Mouse (Mus musculus) stomach, embryonic 14.5 days (tissue): ENCODE results near the gene Kcnip2. TPM values are rescaled to one million over a fixed set of nuclear protein-coding genes. Genes with fewer than 3 reads are reported as not detected.
A peak's percentile ranks its signal among the peaks of the same experiment; 100 is the strongest.

Experiments
- ATAC-seq: fragments of 200-750 bp; cut with Nextera tagmentation; 2 replicates; pipeline ENCODE4 v1.8.0; 2017; ENCODE audit warnings: low read depth, moderate TSS enrichment; ENCODE audit not compliant: insufficient number of reproducible peaks, insufficient read depth, low FRiP score
- H3K27ac ChIP-seq: fragments of 300-500 bp; sonication (generic); 2 replicates; pipeline ENCODE4 v1.5.1; 2014; ENCODE audit warnings: mild to moderate bottlenecking, low read length, moderate library complexity, mixed read lengths
- H3K27me3 ChIP-seq: fragments of 300-500 bp; sonication (generic); 2 replicates; pipeline ENCODE4 v1.6.1; 2014; ENCODE audit warnings: low read length, control low read depth, mixed read lengths; ENCODE audit not compliant: control insufficient read depth, insufficient read depth
- H3K36me3 ChIP-seq: fragments of 300-500 bp; sonication (generic); 2 replicates; pipeline ENCODE4 v1.6.1; 2014; ENCODE audit warnings: mild to moderate bottlenecking, control low read depth, low read length, moderate library complexity, mixed read lengths; ENCODE audit not compliant: control insufficient read depth, insufficient read depth
- H3K4me1 ChIP-seq: fragments of 300-500 bp; sonication (generic); 2 replicates; pipeline ENCODE4 v1.6.1; 2014; ENCODE audit warnings: low read length, control low read depth, mixed read lengths; ENCODE audit not compliant: control insufficient read depth, insufficient read depth
- H3K4me2 ChIP-seq: fragments of 300-500 bp; sonication (generic); replicated peaks from 2 replicates; pipeline ENCODE4 v1.6.1; 2014; ENCODE audit warnings: low read depth, low read length, control low read depth
- H3K4me3 ChIP-seq: fragments of 300-500 bp; sonication (generic); 2 replicates; pipeline ENCODE4 v1.5.1; 2014; ENCODE audit warnings: low read depth, low read length, control low read depth
- H3K9ac ChIP-seq: fragments of 300-500 bp; sonication (generic); replicated peaks from 2 replicates; pipeline ENCODE4 v1.6.1; 2014; ENCODE audit warnings: low read depth, mild to moderate bottlenecking, control low read depth, low read length, moderate library complexity, mixed read lengths
- H3K9me3 ChIP-seq: fragments of 300-500 bp; sonication (generic); 2 replicates; pipeline ENCODE4 v1.6.1; 2016; ENCODE audit warnings: low read depth, low read length, control low read depth; ENCODE audit not compliant: control insufficient read depth
- WGBS: fragments of 180-500 bp; shearing (Covaris S2); extraction: QIAGEN DNeasy Blood & Tissue Kit; methylation state at CpG from one replicate; pipeline ENCODE4 v1.1.7; 2014; 5-methylcytosine and 5-hydroxymethylcytosine counted together
- polyA plus RNA-seq: library from polyadenylated mRNA; unstranded; fragments of >200 nt; fragmentation: Nextera tagmentation; extraction: Ambion mirVana; gene quantifications from 2 replicates; pipeline ENCODE4 v1.2.1, GENCODE M21; 2014

Kcnip2 gene
- polyA plus RNA-seq, 1 experiment from 2014 or later = 1.8 TPM

DNA sequence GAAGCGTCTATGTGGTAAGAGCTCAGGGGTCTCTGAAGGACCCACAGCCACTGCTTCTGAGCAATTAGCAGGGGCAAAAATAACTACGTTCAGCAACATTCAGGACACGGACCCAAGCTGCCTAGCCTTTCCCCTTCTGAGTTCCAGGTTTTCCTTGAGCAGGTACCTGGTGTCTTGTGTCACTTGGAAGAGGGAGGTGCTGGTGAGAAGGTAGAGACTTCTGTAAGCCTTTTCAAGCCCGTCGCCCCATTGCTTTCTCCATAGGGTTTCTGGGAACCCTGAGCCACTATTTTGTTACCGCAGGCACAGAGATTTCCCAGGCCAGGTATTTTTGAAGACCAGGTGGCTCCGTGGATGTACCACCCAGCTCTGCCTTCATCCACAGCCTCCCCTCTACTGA lies 72.2 kb downstream of the Kcnip2 start:
- peaks cover 21% of the 10 kb centered on the region for H3K4me1 ChIP-seq
- no peaks in the 10 kb centered on the region for H3K9me3 ChIP-seq
- H3K9ac ChIP-seq = no peak overlapping the region
- H3K4me3 ChIP-seq = no peak overlapping the region
- 24% methylated on average over 7 of the region's 7 CpGs for WGBS
- H3K27me3 ChIP-seq = peaks cover 62% of the 10 kb centered on the region
- no peak overlapping the region for H3K4me2 ChIP-seq
- H3K27ac ChIP-seq = no peak overlapping the region
- H3K36me3 ChIP-seq = no peaks in the 10 kb centered on the region; the same call in 1 of the 2 replicates
- no peak for ATAC-seq

DNA sequence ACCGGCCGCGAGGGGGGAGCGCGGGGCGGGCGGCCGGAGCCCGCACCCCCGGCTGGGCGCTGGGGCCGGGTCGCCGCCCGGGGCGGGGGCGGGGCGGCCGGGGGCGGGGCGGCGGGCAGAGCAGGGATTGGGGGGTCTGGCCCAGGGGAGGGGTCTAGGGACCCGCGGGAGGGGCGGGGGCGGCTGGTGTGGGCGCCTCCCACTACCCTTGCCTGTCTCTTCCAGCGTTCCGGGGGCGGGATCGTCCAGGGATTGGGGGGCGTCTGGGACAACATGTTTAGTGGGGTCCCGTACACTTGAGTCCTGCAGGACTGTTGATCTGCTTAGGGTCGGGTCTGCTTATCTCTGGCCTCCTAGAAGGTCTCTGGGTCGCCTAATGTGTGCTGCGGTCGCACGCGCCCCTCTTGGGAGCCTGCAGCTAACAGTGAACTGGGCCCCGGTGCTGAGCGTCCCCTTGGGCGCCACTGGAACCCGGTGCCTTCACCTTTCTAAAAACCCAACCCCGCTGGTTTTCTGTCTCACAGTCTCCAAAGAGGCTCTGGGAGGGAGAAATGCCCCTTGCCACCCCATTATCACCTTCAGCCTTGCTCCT lies 72.8 kb downstream of the Kcnip2 start:
- Histone ChIP-seq H3K27ac (no peak overlapping the region), H3K9ac (no peak overlapping the region), H3K4me3 (peak overlapping the region; percentile 37), H3K36me3 (no peaks in the 10 kb centered on the region; the same call in 1 of the 2 replicates), H3K27me3 (peaks cover 67% of the 10 kb centered on the region), H3K4me1 (peaks cover 16% of the 10 kb centered on the region), H3K4me2 (peak overlapping the region; percentile 85), H3K9me3 (no peaks in the 10 kb centered on the region)
- under 1% methylated on average over 16 of the region's 44 CpGs for WGBS
- ATAC-seq = no peak

DNA sequence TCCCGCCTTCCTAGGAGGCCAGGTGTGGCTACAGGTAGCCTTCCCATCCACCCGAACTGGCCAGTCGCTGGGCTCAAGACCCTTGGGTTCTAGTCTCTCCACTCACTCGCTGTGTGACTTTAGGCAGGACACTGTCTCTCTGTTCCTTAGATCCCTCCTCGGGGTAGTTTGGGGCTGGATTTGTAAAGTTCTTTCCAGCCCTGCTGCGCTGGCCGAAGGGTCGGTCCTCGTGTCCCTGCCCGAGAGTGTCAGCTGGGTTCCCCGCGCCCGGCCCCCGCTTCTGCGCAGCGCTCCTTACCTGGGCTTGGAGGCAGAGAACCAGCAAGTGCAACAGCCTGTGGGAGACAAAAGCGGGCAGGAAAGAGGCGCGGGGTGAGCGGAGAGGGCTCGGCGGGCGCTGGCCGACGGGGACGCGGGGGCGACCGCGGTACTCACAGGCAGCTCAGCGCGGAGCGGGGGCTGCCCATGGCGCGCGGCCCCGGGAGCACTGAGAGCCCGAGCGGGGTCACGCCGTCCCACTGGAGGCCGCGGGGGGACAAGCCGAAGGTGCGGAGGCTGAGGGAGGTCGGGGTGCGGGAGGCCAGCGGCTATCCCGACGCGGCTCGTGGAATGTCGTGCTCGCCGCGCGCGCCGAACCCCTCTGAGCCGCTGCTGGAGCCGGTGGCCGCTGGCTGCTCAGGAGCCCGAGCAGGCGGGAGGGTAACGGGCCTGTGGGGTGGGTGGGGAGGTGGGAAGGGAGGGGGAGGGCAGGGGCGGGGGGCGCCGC lies 73.5 kb downstream of the Kcnip2 start, which contains the start of gene Fgf8:
TSS of gene Fgf8 (minus strand) at position 698 of the 766 bp plus-strand sequence.
- under 1% methylated on average over 54 of the region's 68 CpGs for WGBS

More for the DNA sequence above, 73.5 kb downstream of the Kcnip2 start, which contains the start of gene Fgf8:
- no peaks in the 10 kb centered on the region; the same call in 1 of the 2 replicates for H3K36me3 ChIP-seq
- peak within 1 kb of the TSS; percentile 37 for H3K4me3 ChIP-seq
- no peaks in the 10 kb centered on the region for H3K9me3 ChIP-seq
- peak within 1 kb of the TSS; percentile 85 for H3K4me2 ChIP-seq
- H3K27ac ChIP-seq = no peak within 1 kb of the TSS
- no peak for ATAC-seq
- H3K4me1 ChIP-seq = peaks cover 18% of the 10 kb centered on the region
- H3K9ac ChIP-seq = 0 out of 2 replicates have a peak within 1 kb of the TSS, but pooled peaks have one; percentile 1
- H3K27me3 ChIP-seq = peaks cover 74% of the 10 kb centered on the region

Other genes starting within 250 kb of the Kcnip2 start
- 7.2 and 9.4 TPM in 2 replicates for gene Fbxw4, start 155.7 kb downstream of the Kcnip2 start, polyA plus RNA-seq
- gene Fgf8, start 73.1 kb downstream of the Kcnip2 start, polyA plus RNA-seq = not detected in 2 replicates
- gene Npm3, start 66.5 kb downstream of the Kcnip2 start, polyA plus RNA-seq = 14.8 and 16.0 TPM in 2 replicates
- gene Mgea5, start 32.2 kb downstream of the Kcnip2 start, polyA plus RNA-seq = 74.4 and 74.8 TPM in 2 replicates
- gene Armh3, start 182.4 kb upstream of the Kcnip2 start, polyA plus RNA-seq = 18.5 and 21.0 TPM in 2 replicates
- gene Hps6, start 187.4 kb upstream of the Kcnip2 start, polyA plus RNA-seq = 4.1 and 4.2 TPM in 2 replicates
- 45.9 and 49.4 TPM in 2 replicates for gene Pprc1, start 228.8 kb upstream of the Kcnip2 start, polyA plus RNA-seq
- gene Ldb1, start 229.2 kb upstream of the Kcnip2 start, polyA plus RNA-seq = 75.9 and 78.9 TPM in 2 replicates